8 mouse cellular contexts compared by ENCODE assay signal in genomic region chr10:53641507-53641906, GRCm38 (mm10). TPM values are rescaled to one million over a fixed set of nuclear protein-coding genes. Genes with fewer than 3 reads are reported as not detected.
DNase-seq lines count a peak whose midpoint lies in the region; ATAC-seq and TF ChIP-seq lines count a peak whose summit lies in the region.

No protein-coding gene starts in this region.

- peak; percentile 49; the same call in 1 of the 2 replicates for ATAC-seq in heart, postnatal 0 days (ENCODE audit: insufficient read depth, low read depth)
- peak; percentile 66 for ATAC-seq in granulocyte monocyte progenitor cell, adult 5-6 weeks (replicated peaks; ENCODE audit: poor library complexity, severe bottlenecking)
- peak; percentile 43; the same call in 1 of the 2 replicates for ATAC-seq in lung, embryonic 16.5 days (ENCODE audit: low read depth)

- no peak overlapping the region for H3K4me3 ChIP-seq in heart, postnatal 0 days (ENCODE audit: low read depth, low read length)
- no peak overlapping the region for H3K4me3 ChIP-seq in lung, embryonic 16.5 days (ENCODE audit: low read length)

- H3K27ac ChIP-seq in heart, postnatal 0 days (ENCODE audit: low read depth), result no peak overlapping the region
- no peak overlapping the region for H3K27ac ChIP-seq in lung, embryonic 16.5 days (ENCODE audit: low read length)

- no peaks in the 10 kb centered on the region for H3K9me3 ChIP-seq in heart, postnatal 0 days (replicated peaks; ENCODE audit: control insufficient read depth, low read length)
- H3K9me3 ChIP-seq in lung, embryonic 16.5 days (ENCODE audit: control insufficient read depth, low read length), result no peaks in the 10 kb centered on the region

- H3K9ac ChIP-seq in heart, postnatal 0 days (replicated peaks; ENCODE audit: low read depth, low read length), result no peak overlapping the region
- no peak overlapping the region for H3K9ac ChIP-seq in lung, embryonic 16.5 days (ENCODE audit: low read length)

- no peak for TF ChIP-seq EP300 in heart, postnatal 0 days (IDR thresholded peaks at IDR 0.05; ENCODE audit: low read depth)

- TF ChIP-seq CTCF in heart, postnatal 0 days (IDR thresholded peaks at IDR 0.05; ENCODE audit: low read depth), result peak; percentile 93

- no peaks in the 10 kb centered on the region for H3K27me3 ChIP-seq in heart, postnatal 0 days (ENCODE audit: control insufficient read depth, insufficient read depth, low read length)
- no peaks in the 10 kb centered on the region for H3K27me3 ChIP-seq in lung, embryonic 16.5 days (ENCODE audit: control insufficient read depth, insufficient read depth, low read depth, low read length)

- DNase-seq in heart, postnatal 0 days (ENCODE audit: low spot score), result peak; percentile 61
- no peak for DNase-seq in heart, adult 8-10 months (ENCODE audit: low spot score)
- DNase-seq in B cell, adult 2 months, result peak; percentile 27 to 29
- peak; percentile 36 for DNase-seq in brain, embryonic 18.5 days (ENCODE audit: low read depth, low spot score)
- peak; percentile 56 to 63 for DNase-seq in right cerebral cortex, postnatal 10 days (ENCODE audit: low spot score in 2 of 2)
- no peak for DNase-seq in urinary bladder, postnatal 10 days (ENCODE audit: low spot score)

- H3K36me3 ChIP-seq in heart, postnatal 0 days (replicated peaks; ENCODE audit: control insufficient read depth, insufficient read depth, low read length), result no peaks in the 10 kb centered on the region
- H3K36me3 ChIP-seq in lung, embryonic 16.5 days (ENCODE audit: control insufficient read depth, insufficient read depth, low read length), result no peaks in the 10 kb centered on the region

- no peaks in the 10 kb centered on the region for H3K4me1 ChIP-seq in heart, postnatal 0 days (ENCODE audit: control insufficient read depth, insufficient read depth)
- no peaks in the 10 kb centered on the region for H3K4me1 ChIP-seq in lung, embryonic 16.5 days (replicated peaks; ENCODE audit: control insufficient read depth, insufficient read depth, low read length)

- no peak overlapping the region for H3K4me2 ChIP-seq in heart, postnatal 0 days (ENCODE audit: low read depth, low read length)
- H3K4me2 ChIP-seq in lung, embryonic 16.5 days (ENCODE audit: low read depth, low read length), result no peak overlapping the region

RNA-seq across cellular contexts. Expression of gene Mcm9, which starts 11.3 kb away (rescaled TPM):
- total RNA-seq in heart, postnatal 0 days (2014; rRNA removed; ENCODE audit: low replicate concordance), result 3.9 and 5.4 TPM in 2 replicates
- 5.6 and 5.8 TPM in 2 replicates for polyA plus RNA-seq in heart, postnatal 0 days (2015; fragmentation: Nextera tagmentation; extraction: Ambion mirVana)
- 1 to 10 TPM; 2.5 to 3.6 (median 2.8) TPM for total RNA-seq in heart, adult 8-10 months (2022)
- total RNA-seq in granulocyte monocyte progenitor cell, adult 5-6 weeks (2014; fragmentation: Nextera tagmentation), result 22.4 and 23.8 TPM in 2 replicates
- 10.8 and 29.0 TPM in 2 replicates for total RNA-seq in granulocyte monocyte progenitor cell, adult 5-6 weeks (2017)
- 6.9 and 9.6 TPM in 2 replicates for polyA plus RNA-seq in lung, embryonic 16.5 days (2015; fragmentation: Nextera tagmentation; extraction: Ambion mirVana)

RNA-seq across cellular contexts. Expression of gene Asf1a, which starts 45.0 kb away (rescaled TPM):
- total RNA-seq in heart, postnatal 0 days (2014; rRNA removed; ENCODE audit: low replicate concordance), result 20.4 and 40.7 TPM in 2 replicates
- 65.1 and 66.3 TPM in 2 replicates for polyA plus RNA-seq in heart, postnatal 0 days (2015; fragmentation: Nextera tagmentation; extraction: Ambion mirVana)
- 10 to 100 TPM; 26.4 to 30.3 (median 29.1) TPM for total RNA-seq in heart, adult 8-10 months (2022)
- total RNA-seq in granulocyte monocyte progenitor cell, adult 5-6 weeks (2014; fragmentation: Nextera tagmentation), result 99.2 and 116 TPM in 2 replicates
- 113 and 122 TPM in 2 replicates for total RNA-seq in granulocyte monocyte progenitor cell, adult 5-6 weeks (2017)
- 104 and 105 TPM in 2 replicates for polyA plus RNA-seq in lung, embryonic 16.5 days (2015; fragmentation: Nextera tagmentation; extraction: Ambion mirVana)

Comparison
In these comparisons a context has a peak if more than half of its experiments do, and no peak if none do; other contexts are left out.
1. DNase-seq: peak in heart, postnatal 0 days (single experiment), B cell, adult 2 months (2 of 2), brain, embryonic 18.5 days (single experiment) and right cerebral cortex, postnatal 10 days (2 of 2); none in heart, adult 8-10 months (single experiment) and urinary bladder, postnatal 10 days (single experiment).
2. Peak in every context shown above with its lines, with median percentiles within 50 percentile points of each other: ATAC-seq.